Mouse (Mus musculus): ENCODE measurements around the gene Tnfrsf1b.
"Not testable (repeated sequence)": the region's sequence is repeated elsewhere in the genome, so short reads cannot be mapped to it uniquely, and the experiment has no call there.

Tnfrsf1b gene

DNA sequence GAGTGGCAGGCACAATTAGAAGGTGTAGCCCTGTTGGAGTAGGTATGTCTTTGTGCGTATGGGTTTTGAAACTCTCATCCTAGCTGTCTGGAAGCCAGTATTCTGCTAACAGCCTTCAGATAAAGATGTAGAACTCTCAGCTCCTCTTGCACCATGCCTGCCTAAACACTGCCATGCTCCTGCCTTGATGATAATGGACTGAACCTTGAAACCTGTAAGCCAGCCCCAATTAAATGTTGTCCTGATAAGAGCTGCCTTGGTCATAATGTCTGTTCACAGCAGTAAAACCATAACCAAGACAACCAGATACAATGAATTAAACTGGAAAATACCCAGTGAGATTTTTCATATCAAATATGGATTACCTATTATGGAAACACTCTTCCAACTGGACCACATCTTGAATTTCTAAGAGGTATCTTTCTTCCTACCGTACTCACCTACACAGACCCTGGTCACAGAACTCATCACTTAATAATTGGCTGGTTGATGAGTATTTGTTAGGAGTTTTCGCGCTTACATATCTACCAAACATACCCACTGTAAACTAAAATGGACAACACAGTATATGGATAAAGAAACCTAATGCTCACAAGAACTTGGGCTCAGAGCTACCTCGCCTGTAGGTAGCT is 67.6 kb downstream of the Tnfrsf1b start:
- no peak for DNase-seq (ENCODE audit: low spot score)

DNA sequence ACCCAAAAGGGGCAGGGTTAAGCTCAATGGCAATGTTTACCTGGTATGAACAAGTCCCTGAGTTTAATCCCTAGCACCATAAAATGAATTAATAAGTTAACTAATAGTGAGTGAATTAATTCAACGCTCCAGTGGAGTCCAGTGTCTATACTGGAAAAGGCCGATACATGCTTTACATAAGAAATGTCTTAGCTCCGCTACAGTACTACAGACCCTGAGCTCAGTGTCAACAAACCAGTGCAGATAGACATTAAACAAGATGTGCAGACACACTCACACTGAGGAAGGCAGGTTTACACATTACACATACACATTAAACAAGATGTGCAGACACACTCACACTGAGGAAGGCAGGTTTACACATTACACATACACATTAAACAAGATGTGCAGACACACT is 81.1 kb downstream of the Tnfrsf1b start:
- DNase-seq (ENCODE audit: low spot score): not testable (repeated sequence)

DNA sequence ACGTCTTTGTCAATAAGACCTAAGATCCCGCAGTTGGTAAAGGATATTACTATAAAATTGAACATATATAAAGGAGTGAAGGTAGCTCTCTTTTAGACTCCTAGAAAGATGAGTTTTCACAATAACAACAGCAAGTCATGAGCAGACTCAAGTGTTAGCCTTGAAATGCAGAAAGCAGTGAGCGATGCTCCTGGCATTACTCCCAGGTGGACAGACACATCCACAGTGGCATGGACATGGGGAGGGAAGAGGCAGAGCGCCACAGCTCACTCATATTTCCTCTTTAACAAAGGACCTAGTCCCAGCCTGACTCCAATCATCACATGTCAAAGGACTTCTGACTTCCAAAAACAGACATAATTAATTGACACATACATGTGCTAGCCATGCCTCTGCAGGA is 82.6 kb downstream of the Tnfrsf1b start:
- DNase-seq (ENCODE audit: low spot score): no peak
